Mouse (Mus musculus): Measurements from ENCODE around the gene Hist1h2ak.

Gene Hist1h2ak

DNA sequence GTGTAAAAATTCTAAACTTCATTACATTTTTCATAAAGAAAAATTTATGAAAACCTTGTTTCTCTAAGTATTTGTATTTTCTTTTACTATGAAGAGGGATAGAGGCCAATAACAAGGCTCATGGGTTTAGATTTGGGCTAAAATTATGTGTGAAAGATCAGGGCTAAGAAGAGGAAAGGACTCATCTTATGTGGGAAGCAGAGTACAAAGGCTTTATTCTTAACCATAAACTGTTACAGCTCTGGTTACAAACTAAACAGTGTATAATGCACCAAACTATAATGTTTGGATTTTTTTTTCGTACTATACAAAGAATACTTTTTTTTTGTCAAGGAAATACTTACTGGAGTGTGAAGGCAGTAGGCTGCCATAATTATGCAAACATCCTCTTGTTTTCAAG is 2.1 kb upstream of the Hist1h2ak start:
- DNase-seq: no peak

DNA sequence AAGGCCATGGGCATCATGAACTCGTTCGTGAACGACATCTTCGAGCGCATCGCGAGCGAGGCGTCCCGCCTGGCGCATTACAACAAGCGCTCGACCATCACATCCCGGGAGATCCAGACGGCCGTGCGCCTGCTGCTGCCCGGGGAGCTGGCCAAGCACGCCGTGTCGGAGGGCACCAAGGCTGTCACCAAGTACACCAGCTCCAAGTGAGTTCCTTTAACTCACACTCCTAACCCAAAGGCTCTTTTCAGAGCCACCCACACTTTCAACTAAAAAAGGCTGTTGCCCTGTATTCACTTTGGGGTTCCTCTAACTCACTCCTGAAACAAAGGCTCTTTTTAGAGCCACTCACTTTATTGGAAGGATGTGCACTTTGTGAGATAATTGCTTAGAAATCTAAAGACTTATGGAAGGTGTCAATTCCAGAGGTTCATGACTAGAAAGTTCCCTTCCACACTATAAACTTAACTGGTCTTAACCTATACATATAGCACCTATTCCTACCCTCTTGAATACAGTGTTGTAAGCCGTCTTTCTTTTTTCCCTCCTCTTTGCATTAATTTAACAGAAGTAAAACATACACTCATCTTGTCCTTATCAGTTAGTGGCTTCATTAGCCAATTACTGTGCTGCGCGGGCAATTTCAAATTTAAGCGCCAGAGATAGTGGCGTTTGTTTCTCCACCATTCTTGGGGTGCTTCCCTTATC is 821 bp upstream of the Hist1h2ak start:
- DNase-seq: peak; percentile 82

DNA sequence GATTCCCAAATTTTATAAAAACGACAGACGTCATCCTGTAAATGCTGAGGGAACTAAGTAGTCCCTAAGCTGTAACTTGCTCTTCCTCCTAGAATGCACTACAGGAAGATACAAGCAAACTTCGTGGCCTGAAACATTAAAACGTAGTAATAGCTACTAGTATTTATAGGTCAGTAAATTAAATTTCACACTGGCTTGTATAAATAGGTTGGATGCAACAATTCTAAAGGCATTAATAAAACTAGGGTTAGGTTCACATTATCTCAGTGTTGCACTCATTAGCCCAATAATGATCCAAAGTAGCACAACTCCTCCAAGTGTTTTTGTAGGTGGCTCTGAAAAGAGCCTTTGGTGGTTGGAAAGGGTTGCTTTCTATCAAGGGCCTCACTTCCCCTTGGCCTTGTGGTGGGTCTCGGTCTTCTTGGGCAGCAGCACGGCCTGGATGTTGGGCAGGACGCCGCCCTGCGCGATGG is 540 bp downstream of the Hist1h2ak start:
- DNase-seq: no peak

DNA sequence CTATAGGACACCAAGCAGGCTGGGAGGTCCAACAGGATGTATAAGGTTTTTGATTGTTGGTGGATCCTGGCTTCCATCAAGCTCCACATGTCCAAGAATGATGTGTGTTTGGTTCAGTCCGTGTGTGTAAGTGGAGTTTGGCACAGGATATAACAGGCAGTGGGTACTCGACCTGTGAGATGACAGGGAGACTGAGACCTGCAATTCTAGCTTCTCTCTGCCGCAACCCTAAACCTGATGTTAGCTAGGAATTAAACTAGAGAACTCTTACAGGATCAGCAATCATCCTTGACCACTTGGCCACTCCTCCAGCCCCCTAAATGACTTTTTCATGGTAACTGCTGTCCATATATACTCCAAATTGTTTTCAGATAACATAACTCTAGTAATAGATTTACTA is 1.3 kb downstream of the Hist1h2ak start:
- DNase-seq: peak; percentile 17

DNA sequence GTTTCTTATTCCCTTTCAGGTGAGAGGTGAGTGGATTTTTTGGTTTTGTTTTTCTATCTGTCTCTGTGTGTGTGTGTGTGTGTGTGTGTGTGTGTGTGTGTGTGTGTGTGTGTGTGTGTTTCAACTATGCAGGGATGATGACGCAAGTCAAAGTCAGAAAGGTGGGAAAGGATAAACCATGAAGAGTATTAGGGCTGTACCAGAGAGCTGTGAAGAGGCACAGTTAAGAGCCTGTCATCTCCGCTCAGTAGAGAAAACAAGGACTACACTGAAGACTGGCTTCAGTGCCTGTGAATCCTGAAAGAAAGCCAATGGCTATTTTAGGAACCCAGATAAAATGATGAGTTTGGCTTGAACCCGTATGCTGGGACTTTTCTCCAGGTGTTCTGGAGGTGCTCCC is 1.8 kb downstream of the Hist1h2ak start:
- DNase-seq: peak; percentile 16

DNA sequence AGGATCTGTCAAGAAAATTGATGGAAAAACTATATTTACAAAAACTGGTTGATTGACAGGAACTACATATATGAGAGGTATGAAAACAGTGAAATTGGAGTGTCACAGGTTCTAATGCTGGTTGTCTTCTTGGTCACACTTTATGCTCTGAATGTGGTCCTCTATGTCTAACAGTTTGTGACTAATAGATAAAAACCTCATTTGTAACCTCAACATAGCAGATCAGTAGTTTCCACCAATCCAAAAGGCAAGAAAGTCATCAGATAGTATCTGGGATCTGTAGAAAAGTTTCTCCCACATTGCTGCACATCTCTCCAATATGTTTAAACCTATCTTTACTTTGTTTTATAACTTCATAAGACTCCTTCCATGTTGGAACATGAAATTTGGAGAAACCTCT is 2.2 kb downstream of the Hist1h2ak start:
- no peak for DNase-seq

DNA sequence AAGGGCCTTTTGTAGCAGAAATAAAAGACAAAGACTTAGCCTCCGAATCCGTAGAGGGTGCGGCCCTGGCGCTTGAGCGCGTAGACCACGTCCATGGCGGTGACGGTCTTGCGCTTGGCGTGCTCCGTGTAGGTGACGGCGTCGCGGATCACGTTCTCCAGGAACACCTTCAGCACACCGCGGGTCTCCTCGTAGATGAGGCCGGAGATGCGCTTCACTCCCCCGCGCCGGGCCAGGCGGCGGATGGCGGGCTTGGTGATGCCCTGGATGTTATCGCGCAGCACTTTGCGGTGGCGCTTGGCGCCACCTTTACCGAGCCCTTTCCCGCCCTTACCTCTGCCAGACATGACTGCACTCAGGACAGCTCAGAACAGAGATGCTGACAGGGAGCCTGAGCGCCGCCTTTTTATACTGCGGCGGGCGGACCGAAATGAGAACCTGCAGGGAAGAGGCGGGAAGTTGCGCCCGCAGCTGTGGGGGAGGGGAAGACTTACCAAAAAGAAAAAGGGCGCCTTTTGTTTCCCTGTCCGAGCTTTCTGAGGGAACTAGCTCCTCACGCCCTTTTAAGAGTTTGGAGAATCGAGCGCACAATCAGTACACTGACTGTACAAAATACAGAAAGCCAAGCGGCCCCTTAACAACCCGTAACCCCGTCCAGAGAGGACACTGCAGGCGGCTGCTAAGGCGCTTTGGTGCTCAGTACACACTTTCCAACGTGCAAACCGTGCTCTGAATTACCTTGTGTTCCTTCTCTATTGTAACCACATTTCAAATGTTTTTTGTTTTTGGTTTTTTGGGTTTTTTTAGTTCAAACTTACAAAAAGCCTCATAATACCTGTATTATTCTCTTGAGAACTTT is 3.2 kb downstream of the Hist1h2ak start, which contains the start of gene Hist1h4k:
Gene Hist1h4k, minus strand, starts transcription at position 347 of the 859 bp plus-strand sequence.
- peak; percentile 96 for DNase-seq

DNA sequence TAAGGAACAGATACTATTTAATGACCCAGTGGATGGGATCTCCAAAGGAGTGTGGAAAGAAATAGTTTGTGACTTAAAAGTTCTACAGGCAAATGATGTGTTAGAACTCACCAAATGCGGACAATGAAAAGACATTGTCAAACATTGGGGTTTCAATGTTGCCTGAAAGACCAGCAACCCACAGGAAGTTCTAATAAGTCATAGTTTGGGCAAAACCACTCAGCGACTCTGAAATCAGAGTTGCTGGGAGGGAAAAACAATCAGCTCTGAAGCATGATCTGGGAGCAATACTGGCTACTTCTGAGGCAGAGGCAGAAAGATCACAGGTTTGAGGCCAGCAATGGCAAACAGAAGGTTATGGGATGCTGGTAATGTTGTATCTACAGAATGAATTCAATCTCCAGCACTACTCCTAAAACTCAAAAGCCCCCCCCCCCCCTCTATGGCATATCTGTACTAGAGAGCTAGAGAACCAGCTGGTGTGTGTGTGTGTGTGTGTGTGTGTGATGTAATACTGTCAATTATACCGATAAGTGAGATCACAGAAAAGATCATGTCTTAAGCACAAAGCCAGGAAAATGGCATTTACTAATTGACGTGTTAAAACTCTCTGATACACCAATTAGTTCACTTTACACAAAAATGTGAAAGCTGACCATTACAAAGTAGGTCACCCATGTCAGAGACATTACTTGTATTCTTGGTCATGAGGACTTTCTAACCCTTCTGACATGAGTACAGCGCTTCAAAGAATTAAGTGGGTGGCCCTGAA is 4.1 kb downstream of the Hist1h2ak start:
- DNase-seq: peak; percentile 58

DNA sequence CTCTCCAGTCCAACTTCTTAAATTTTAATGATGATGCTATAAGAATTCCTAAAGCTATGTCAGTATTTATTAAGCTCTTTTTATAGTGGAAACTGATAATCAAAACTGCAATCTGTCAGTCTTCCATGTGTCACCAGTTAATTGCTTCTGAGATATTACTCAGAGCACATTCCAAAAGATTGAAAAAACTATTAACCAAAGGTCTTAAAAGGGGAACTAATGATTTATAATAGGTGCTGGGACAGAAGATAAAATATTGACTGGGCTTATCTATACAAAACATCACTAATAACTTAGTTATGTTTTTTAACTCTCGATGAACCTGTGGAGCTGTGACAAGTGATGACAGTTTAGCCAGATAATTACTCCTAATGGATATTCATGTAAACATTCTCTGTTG is 8.6 kb downstream of the Hist1h2ak start:
- no peak for DNase-seq

DNA sequence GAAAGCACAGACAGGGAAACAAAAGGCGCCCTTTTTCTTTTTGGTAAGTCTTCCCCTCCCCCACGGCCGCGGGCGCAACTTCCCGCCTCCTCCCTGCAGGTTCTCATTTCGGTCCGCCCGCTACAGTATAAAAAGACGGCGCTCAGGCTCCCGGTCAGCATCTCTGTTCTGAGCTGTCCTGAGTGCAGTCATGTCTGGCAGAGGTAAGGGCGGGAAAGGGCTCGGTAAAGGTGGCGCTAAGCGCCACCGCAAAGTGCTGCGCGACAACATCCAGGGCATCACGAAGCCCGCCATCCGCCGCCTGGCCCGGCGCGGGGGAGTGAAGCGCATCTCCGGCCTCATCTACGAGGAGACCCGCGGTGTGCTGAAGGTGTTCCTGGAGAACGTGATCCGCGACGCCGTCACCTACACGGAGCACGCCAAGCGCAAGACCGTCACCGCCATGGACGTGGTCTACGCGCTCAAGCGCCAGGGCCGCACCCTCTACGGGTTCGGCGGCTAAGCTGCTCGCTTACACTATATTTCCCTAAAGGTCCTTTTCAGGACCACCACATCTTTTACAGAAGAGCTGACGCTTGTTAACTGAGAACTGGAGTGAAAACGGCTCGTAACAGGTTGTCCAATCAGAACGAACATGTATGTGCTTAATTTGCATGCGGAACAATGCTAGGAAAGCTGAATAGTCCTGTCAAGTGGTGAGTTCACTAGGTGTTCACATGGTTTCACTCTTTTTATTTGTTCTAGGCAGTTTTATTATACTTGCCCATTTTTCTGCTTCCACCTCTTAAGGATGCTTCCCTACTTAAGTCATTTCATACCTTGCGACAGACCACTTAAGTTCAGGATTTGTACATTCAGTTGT is 18.5 kb downstream of the Hist1h2ak start, which contains the start of gene Hist1h4j:
Gene Hist1h4j, plus strand, starts transcription at position 159 of the 862 bp plus-strand sequence.
- DNase-seq: peak; percentile 94

DNA sequence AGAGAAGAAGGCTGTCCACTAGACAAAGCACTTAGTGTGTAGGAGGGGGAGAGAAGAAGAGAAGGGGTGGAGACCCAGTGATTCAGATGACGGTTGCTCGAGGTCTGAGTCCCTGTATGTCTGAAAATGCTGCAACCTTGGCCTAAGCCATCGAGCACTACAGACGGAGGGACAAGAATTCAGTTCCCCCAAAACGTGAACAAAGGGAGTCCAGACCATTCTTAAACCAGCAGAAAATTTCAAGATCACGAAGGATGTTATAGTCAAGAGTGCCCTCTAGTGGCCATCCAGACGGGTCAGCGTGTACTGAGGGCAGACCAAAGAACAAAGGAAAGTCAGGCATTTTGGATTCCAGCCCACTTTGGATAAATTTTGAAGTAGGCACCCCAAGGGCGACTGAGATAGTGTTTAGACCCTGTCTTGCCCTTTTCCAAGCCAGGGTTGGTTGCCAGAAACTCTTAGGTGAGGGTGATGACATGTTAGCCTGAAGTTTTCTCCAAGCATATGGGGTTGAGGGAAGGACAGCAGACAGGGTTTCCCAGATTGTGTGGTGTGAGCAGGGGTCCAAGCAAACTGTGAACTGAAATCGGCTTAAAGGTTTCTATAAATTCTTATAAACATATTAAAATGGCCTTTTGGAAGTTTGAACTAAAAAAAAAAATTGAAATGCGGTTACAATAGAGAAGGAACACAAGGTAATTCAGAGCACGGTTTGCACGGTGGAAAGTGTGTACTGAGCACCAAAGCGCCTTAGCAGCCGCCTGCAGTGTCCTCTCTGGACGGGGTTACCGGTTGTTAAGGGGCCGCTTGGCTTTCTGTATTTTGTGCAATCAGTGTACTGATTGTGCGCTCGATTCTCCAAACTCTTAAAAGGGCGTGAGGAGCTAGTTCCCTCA is 19.4 kb downstream of the Hist1h2ak start:
- peak; percentile 78 for DNase-seq

DNA sequence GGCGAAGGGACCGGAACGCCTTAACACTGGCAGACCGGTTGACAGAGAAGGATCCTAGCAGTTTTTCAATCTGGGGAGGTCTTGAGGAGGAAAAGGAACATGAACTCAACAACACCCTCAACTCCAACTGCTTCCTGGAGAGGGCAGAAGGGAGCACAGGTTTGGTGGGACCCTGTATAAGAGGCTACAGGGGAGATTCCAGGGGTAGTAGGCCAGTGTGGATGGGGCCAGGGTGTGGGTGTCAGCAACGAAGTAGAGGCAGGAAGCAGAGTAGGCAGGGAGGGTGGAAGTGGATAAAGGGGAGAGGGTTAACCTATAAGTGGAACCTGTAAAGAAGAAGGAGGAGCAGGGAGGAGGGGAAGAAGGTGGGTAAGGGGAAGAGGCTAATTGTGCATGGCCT is 20.2 kb downstream of the Hist1h2ak start:
- peak; percentile 9 for DNase-seq

DNA sequence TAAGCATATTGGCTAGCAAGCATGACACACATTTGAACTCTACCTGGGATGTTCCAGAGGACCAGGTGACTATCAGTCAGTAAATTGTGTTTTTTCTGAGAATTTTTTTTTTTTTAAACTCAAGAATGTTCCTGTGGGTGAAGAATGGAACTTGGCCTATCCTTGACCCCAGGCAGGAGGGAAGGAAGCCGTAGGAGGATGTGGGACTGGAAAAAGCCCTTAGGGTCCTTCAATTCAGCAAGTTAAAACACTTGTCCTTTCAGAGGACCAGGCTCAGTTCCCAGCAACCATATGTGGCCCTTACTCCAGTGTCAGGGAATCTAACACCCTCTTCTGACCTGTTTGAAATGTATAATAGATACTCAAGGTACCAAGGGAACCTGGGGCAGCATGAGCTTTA is 24.1 kb downstream of the Hist1h2ak start:
- no peak for DNase-seq

DNA sequence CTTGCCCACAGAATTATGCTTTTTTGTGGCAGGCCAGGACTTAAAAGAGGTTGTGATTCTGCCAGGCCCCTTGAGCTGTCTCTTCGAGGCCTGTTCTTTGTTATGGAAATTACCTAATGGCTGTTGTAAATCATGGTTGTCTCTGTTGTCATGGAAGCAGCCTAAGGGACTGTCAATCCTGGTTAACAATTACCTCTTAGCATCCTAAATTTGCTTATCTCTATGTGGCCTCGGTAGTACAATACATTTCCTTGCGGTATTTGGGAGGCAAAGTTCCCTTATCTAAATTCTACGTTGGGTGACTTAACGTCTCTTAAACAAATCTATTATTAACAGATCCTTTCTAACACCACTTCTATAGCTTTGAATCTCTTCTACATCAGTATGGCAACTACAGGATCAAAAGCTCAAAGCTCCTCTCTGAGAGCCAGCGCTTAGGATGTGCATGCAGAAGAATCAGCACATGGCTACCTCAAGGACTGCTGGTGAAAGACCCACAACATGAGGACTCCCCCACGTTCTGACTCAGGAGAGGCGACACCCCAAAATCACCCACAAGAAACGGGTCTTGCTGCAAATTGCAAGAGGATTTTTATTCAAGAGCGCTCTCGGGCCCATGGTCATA is 25.6 kb downstream of the Hist1h2ak start:
- DNase-seq: no peak

DNA sequence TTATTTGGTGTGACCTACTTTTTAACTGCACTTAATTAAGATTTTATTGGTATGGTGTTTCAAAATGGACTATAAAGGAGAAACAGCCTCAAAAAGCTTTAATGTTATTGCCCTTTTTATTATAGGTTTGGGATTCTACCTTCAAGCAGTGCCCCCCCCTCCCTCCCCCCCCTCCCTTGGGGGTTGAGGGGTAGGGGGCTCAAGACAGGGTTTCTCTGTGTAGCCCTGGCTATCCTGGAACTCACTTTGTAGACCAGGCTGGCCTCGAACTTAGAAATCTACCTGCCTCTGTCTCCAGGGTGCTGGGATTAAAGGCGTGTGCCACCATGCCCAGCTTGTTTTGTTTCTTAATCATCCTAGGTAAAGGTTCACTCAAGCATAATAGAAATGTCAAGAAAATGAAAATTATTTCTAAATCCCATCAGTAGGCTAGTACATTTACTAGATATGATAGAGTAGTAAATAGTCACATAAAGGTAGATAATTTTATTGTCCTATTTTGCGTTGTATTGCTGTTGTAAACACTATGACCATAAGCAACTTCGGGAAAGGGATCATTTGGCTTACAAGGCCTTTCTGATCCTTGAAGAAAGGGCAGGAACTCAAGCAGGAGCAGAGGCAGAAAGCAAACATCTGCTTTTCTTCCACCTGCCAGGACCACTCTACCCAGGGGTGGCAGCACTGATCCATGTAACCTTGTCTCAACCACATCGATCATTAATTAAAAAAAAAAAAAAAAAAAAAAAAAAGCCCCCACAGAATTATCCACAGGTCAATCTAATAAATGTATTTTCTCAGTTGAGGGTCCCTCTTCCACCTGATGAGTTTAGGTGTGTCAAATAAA is 30.4 kb downstream of the Hist1h2ak start:
- peak; percentile 27 for DNase-seq

DNA sequence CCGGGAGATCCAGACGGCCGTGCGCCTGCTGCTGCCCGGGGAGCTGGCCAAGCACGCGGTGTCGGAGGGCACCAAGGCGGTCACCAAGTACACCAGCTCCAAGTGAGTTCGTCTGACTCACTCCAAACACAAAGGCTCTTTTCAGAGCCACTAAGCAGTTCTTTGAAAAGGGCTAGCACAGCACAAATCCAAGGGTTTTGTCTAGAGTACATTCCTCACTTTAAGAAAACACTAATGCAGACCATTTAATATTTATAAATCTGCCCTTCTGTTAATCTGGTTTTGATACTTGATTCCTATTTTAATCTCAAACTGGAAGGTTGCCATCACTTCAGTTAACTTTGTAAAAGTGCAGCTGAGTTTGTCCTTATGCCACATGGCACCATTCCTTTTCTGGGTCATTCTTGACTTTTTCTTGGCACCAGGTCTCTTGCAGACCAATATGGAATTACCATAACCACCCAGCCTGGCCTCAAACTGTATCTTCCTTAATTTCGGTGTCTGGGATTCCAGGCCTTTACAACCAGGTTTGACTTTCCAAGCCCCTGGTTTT is 31.2 kb downstream of the Hist1h2ak start:
- no peak for DNase-seq

DNA sequence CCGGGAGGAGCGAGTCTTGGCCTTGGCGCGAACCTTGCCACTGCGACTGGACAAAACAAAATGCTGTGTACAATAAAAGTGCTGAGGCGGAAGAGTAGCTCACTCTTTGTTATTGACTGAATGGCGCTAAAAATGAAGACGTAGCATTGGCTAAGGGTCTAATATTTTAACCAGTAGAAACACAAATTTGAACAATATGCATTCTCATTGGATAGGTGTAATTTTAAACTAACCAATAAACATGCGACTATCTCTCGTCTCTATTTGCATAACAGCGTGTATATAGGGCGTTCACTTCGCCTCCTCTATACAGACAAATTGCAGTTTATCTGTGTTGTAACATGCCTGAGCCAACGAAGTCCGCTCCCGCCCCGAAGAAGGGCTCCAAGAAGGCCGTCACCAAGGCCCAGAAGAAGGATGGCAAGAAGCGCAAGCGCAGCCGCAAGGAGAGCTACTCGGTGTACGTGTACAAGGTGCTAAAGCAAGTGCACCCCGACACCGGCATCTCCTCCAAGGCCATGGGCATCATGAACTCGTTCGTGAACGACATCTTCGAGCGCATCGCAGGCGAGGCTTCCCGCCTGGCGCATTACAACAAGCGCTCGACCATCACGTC is 31.8 kb downstream of the Hist1h2ak start, which contains the start of gene Hist1h2bm:
Gene Hist1h2bm, plus strand, starts transcription at position 288 of the 616 bp plus-strand sequence.
- peak; percentile 87 for DNase-seq

DNA sequence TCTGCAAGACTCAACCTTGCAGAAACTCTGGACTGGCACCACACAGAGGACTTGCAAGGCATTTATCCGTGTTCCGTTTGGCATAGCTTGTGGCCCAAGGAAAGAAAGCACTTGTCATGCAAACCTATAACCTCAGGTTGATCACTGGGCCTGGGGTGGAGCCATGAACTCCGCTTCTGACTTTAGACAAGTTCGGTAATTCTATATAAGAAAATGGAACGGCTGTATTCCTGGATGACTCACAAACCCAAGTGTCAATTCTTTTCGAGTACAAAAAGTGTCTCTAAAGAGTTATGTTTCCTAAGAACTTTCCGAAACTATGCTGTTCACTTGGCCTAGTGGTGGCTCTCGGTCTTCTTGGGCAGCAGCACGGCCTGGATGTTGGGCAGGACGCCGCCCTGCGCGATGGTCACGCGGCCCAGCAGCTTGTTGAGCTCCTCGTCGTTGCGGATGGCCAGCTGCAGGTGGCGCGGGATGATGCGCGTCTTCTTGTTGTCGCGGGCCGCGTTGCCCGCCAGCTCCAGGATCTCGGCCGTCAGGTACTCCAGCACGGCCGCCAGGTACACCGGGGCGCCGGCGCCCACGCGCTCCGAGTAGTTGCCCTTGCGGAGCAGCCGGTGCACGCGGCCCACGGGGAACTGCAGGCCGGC is 32.4 kb downstream of the Hist1h2ak start:
- peak; percentile 68 for DNase-seq
